Mouse (Mus musculus) lung, postnatal 36 days (tissue): Measurements from ENCODE around the gene Bst2.

Experiments
- DNase-seq: peaks from one replicate; pipeline ENCODE4 v3.0.0; 2022; ENCODE audit warnings: mixed read lengths

Bst2 gene

DNA sequence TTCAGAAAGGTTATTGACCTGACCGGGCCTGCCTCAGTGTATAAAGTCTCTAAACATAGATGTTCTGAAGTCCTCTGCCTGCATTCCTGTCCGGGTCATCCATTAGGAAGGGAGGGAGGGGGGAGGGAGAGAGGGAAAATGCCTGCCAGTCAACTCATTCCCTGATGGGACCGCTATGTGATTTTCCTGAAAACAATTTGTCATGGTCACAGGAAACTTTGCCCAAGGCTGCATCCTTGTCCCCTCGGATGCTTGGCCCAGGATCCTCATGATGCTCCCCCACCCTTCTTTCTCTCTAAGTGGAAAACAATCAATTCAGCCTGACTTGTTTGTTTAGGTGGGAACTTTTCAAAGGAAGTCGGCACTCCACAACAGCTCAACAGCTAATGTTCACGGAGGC lies 20.5 kb downstream of the Bst2 start:
- peak; percentile 69 for DNase-seq

DNA sequence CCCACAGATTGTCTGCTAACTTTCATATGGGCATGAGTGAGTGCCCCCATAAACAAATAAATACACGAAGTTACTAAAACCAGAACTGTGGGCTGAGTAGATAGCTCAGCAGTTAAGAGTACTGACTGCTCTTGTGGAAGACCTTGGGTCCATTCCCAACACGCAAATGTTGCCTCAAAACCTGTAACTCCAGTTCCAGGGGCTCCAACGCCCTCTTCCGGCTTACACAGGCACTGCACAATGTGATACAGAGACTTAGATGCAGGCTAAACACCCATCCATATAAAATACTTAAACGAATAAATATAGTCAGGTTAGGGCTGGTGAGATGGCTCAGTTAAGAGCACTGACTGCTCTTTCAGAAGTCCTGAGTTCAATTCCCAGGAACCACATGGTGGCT lies 22.2 kb downstream of the Bst2 start:
- no peak for DNase-seq

DNA sequence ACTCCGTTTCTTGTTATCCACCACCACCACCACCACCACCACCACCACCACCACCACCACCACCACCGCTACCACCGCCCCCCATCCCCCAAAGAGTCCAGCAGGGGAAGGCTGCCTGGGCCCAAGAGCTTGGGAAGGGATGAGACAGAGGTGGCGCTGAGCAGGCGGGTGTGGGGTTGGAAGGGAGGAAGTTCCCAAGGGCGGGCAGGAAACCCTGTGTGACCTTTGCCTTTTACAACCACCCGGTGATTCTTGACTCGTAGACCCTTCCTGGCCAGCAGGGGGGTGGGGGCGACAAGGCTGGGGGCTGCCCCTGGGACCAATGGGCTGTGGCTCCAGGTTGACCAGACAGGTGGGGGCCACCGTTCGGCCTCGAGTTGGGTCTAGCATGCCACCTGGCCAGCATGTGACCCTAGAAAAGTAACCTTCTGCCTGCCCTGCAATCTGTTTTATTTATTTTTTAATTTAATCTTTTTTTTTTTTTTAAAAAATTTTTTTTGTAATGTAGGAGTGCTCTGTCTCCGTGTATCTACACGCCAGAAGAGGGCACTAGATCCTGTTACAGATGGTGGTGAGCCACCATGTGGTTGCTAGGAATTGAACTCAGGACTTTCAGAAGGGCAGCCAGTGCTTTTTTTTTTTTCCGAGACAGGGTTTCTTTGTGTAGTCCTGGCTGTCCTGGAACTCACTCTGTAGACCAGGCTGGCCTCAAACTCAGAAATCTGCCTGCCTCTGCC lies 24.1 kb downstream of the Bst2 start:
- DNase-seq: peak; percentile 38

DNA sequence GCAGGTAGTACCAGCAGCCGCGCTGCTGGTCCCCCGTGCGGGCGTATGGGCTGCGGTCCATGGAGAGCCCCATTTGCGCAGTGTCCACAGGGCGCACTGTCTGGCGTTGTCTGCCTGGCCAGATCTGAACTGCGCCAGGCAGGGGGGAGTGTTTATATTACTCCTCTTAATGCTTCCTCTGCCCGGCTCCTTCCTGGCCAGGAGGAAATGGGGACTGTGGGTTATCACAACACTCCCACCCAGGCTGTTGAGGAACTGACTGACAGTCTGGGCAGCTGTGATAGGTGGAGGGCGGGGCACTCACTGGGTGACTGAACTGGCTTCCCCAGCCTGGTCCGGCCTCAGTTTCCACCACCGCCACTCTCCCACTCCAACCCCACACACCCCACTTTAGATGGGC lies 25.6 kb downstream of the Bst2 start, which contains the start of gene Plvap:
Plvap (minus strand) TSS at position 109 of the 400 bp plus-strand sequence.
- peak; percentile 84 for DNase-seq

DNA sequence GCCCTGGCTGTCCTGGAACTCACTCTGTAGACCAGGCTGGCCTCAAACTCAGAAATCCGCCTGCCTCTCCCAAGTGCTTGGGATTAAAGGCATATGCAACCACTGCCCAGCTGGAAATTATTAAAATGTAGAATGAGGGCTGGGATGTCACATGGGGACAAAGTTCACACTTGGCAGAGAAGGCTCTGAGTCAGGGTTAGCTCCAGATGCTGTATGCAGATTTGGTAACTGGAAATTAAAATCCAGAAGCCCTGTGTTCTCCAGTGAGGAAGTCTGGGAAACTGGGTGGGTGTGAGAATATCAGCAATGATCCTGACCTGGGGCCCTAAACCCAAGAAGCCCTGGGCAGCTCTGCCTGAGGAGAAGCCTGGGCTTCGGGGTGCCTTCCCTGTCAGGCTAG lies 27.9 kb downstream of the Bst2 start:
- no peak for DNase-seq

DNA sequence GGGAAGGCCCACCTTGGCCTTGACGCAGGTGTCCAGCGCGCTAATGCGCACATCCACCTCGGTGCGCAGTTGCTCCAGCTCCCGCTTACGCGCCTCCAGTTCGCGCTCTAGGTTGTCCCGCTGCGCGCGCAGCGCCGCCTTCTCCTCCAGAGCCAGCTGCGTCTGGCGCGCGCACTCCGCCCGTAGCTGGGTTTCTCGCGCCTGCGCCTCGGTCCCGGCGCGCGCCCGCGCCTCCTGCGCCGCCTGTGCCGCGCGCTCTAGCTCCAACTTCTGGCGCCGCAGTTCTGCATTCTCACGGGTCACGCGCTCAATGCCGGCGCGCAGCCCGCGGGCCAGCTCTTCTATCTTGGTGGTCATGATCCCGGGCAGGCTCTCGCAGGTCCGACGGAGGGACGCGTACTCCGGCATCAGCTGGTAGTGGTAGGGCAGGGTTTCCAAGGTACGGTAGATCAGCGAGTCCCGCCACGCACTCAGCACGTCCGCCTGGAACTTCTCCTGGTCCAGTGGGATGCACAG lies 29.6 kb downstream of the Bst2 start:
- peak; percentile 61 for DNase-seq

DNA sequence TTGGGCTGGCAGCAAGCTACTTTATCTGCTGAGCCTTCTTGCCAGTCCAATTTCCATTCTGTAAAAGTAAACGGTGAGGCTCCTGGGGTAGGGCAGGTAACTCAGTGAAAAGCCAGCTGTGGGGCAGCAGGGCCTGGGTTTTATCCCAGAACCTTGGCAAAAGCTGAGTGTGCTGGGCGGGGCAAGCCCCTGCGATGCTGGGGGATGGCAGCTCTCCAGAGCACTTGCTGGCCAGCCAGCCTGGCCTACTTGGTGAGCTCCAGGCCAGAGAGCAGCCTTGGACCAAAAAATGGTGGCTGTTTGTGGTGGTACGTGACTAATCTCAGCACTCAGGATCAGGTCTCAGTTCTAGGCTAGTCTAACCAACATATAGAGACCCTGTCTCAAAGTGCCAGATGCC lies 31.3 kb downstream of the Bst2 start:
- no peak for DNase-seq

DNA sequence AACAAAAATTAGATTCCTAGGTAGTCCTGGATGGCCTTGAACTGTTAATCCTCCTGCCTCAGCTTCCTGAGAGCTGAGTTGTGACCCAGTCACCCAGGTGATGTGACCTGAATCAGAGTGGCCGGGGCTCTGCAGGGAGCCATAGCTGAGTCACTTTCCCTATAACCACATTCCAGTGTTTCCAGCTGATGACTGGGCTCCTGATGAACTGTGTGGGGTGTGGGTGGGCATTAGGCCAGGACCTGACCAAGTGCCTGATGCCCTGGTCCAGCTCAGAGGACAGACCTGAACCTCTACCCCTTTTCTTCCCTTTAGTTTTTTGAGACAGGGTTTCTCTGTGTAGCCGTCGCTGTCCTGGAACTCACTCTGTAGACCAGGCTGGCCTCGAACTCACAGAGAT lies 31.9 kb downstream of the Bst2 start:
- no peak for DNase-seq

DNA sequence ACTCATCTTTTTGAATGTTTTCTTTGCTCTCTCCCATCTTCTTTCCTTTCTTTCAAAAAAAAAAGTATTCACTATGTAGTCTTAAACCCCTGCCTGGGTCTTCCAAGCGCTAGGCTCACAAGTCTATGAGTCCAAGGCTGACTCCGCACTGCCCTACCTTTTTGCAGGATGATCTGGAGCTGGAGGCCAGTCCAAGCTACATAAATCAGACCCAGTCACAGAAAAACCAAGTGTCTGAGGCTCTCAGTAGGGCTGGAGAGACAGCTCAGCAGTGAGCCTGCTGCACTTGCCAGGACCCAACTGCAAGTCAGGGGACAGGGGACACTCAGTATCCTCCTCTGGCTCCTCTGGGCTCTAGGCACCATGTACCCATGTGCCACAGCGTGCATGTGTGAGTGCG lies 32.9 kb downstream of the Bst2 start:
- no peak for DNase-seq

DNA sequence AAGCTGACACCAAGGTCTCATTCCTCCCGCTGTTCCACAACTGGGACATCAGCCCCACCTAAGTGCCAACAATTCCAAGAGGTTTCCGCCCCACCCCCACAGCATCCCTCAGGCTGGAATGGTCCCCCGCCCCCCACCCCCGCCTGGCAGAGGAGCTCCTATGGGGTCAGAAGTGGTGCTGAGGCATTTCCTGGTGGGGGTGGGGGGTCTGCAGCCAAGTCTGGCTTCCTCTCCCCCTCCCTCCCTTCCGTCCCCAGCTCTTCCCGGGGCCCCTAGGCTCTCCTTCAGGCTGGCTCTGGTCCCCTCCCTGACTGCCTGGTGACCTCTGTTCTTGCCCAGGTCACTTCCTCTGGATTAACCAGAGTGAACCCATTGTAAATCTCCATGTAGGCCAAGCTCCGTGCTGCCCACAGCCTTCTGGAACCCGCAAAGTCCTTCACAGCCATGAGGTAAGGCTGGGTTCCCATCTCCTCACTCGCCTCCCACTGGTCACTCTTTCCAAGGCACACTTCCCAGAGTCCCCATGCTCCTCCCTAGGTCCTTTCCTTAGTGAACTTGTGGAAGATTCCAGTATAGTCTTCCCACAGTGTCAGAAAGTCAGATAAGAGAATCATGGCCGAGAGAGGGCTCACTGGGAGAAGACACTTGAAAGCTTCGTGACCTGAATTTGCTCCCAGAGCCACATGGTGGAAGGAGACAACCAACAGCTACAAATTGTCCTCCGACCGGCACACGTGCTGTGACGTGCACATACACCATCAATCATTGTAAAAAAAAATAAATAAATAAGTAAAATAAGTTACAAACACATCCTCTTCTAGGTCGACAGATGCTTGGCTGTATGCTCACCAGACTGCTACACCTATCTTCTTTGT lies 38.2 kb downstream of the Bst2 start:
- DNase-seq: peak; percentile 74

DNA sequence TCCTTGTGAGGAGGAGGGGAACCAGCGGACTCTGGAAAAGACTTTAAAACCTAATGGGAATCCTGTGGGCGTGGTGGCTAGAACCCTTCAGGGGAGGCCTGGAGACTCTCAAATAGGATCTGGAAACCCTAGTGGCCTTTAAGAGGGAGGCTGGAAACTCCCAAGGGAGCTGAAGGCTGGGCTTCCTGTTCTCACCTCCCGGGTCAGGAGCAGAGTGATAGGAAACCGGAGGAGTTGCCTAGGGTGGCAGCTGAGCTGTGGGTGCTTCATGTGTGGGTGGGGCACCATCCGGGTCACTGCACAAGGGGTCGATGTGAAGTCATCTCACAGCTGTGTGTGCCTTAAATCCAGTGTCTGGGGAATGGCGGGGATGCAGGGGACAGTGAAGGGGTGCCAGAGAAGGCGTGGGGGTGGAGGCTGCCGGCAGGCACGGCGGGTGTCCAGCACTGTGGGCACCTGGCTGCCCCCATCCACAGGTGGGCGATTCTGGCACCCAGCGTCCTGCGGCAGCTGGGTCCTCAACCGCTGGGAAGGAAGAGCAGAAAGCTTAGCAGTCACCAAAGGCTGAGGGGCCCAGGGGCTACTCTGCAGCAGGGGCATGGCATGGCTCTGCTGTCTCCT lies 39.3 kb downstream of the Bst2 start:
- DNase-seq: peak; percentile 60

DNA sequence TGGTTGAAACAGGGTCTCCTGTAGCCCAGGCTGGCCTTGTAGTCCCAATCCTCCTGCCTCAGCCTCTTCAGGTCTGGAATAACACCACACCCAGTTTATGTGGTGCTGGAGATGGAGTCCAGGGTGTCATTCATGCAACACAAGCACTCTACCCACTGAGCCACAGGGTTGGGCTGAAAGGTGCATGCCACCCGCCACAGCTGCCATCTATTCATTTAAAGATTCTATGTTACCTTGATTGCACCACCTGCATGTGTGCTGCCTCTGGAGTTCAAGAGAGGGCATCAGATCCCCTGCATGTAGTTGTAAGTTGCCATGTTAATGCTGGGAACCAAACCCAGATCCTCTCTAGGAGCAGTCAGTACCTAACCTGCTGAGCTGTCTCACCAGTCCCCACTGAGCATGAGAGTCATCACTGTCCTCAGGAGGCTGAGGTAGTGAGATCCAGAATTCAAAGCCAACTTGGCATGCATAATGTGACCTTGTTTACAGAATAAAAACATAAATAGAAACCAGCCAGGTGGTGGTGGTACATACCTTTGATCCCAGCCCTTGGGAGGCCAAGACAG lies 40.1 kb downstream of the Bst2 start:
- DNase-seq: no peak

DNA sequence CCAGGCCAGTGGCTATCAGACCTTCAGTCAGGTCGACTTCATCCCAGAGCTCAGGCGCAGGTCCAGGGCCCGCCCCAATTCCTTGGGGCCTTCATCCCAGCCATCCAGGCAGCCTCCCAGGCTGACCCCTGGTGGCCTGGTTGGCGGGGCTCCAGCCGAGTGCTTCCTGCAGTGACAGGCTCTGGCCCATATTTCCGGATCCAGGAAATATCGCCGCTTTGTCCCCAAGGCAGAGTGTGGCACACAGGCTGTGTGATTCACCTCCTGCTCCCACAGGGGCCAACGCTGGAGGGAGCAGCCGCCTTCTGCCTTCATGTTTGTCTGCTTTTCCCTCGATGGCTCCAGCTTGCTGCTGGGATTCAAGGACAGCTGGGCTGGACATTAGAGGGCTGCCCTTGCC lies 40.8 kb downstream of the Bst2 start:
- DNase-seq: peak; percentile 94

DNA sequence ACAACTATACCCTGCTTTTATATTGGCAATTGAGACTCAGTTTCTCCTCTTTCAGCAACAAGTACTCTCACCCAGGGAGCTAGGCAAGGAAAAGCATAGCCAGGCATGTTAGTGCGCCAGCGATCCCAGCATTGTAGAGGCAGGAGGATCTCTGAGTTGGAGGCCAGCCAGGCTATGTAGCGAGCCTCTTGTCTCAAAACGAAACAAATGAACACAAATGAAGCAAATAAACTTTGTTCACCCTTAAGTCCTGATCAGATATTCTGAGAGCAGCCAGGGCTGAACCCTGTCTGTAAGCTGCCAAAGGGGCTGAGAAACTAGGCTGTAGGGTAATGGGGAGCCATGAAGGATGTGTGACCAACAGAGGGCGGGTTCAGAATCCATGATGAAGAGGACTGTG lies 41.4 kb downstream of the Bst2 start:
- peak; percentile 32 for DNase-seq

DNA sequence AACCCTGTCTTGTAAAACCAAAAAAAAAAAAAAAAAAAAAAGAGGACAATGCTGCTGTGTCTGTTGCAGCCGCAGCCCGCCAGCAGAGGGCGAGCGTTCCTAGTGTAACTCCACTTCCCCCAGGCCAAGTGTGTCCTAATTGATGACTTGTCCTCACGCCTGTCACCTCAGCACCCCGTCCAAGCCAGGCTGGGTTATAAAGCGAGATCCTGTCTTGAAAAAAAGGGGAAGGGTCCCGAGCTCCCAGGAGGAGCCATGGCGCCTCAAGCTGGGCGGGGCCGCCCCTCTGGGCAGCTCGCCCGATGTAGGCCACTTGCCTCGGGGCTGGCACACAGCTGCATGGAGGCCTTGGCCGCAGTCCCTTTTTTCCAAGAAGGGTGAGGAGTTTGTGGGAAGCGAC lies 42.2 kb downstream of the Bst2 start:
- peak; percentile 96 for DNase-seq

DNA sequence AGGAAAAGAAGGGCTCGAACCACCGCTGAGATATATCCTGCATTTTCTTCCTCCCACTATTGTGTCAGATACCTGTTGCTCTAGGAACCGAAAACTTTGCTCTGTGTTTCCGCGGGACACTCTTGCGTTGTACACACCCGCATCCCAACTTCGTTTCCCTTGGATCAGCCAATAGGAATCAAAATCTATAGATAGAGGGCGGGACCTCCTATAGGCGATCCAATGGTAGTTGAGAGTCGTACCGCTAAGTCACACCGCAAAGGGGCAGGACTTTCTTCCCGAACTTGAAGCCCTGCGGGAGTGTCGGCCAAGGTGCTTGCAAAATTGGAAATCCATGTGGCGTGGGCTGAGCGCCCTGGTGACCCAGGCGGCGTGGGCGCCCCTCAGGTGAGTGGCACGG lies 48.8 kb downstream of the Bst2 start:
- DNase-seq: peak; percentile 95

DNA sequence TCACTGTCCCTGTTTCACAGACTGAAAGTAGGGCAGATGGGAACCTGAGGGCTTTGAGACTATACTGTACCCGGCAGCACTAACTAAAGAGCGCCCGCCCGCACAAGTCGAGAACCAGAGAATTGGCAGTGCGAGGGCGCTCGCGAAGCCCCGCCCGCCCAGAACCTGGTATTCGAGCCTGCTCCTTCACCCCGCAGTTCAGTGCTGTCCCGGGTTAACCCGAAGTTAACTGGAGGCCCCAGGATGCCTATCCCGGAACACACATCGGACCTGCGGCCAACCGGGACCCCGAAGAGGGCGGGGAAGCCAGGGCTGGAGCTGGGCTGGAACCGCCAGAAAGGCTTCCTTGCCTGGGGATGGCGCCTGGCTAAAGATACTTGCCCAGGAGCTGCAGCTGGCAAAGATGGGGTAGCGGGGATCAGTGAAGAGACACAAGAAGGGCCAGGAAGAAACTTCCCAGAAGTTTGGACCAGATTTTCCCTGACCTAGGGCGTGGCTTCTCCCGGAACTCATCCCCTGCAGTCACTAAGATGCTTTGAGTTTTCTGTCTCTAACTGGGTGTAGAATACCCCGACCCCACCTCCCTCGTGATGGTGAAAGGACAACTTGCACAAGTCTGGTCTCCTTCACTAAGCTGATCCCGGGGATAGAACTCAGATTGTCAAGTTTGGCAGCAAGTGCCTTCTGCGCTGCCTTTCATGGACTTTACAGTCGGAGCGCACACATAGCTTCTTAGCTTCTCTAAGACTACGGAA lies 49.4 kb downstream of the Bst2 start, which contains the start of gene Gtpbp3:
Gtpbp3 (plus strand) TSS at position 413 of the 755 bp plus-strand sequence.
- peak; percentile 91 for DNase-seq

DNA sequence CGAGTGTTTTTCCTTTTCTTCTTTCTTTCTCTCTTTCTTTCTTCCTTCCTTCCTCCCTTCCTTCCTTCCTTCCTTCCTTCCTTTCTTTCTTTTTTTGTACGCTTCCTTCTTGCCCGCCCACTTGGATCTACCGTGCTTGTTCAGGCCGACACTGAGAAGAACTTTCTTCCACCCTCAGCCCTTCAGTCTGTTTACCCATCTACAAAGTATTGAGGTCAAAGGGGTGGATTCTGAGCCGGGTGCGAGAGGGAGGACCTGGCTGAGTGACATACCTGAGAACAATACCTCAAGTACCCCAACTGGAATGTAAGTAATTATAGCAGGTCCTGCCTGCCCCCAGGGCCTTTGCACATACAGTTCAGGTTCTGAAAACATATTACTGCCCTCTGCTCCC lies 51.1 kb downstream of the Bst2 start:
- DNase-seq: peak; percentile 40

DNA sequence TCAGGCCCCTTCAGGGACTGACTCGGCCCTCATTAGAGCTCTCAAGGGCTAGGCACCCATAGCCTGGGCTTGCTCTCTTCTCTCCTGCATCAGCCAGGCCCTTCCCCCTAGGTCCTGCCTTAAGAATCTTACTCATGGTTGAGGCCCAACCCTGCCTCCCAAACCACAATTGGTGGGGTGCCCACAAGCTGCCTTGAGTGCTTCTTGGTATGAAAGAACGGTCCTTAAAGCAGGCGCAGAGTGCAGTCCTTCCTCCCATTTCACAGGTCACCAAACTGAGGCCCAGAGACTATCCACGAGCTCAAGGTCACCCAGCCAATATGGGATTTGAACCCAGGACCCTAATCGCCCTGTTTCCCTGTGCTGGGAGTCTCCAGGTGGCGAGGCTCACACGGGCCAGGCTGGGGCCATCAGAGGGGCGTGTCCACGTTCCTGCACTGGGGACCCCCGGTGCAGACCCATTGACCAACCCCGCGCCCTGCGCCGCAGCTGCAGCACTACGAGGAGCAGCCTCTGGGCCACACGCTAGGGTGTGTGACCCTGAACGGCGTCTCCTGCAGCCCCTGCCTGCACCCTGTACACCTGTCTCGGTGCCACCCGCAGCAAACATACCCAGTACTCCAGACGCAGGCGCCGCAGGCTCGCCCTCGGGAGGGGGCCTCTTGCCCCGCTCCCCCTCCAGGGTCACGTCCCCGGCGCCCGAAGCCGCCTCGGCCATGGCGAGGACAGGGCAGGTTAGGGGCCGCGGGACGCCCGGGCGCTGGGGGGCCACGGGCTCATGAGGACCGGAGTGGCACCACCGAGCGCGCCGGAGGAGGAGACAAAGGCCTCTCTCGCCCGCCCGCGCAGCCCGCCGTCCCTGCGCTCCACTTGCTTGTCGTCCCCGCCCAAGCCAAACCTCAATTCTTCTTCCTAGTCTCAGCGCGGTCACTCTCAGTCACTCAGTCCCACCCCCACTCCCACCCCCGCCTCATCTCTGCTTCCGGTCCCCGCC lies 51.8 kb downstream of the Bst2 start, which contains the start of gene Ano8:
Ano8 (minus strand) TSS at position 822 of the 994 bp plus-strand sequence.
- DNase-seq: peak; percentile 93

DNA sequence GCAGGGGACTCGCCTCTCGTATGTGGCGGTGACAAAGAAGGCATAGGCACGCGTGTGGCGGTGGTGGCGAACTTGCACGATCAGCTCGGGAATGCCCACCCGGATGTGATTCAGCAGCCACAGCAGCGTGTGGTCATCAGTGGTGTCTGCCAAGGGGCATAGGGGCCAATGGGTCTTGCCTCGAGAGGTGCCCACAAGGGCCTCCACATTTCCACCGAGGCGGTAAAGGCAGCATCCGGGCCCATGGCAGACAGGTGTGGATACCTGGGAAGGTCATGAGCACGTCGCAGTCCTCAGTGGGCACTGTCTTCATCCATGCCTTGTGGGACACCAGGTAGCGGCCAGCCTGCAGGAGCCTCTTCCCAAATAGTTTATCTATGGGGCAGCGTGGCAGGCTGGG lies 52.5 kb downstream of the Bst2 start:
- DNase-seq: no peak
